Mouse (Mus musculus): ENCODE results near the gene Tmem168. TPM values are rescaled to one million over a fixed set of nuclear protein-coding genes. Genes with fewer than 3 reads are reported as not detected.

Gene Tmem168
- total RNA-seq, 1 experiment = 29.9 TPM

DNA sequence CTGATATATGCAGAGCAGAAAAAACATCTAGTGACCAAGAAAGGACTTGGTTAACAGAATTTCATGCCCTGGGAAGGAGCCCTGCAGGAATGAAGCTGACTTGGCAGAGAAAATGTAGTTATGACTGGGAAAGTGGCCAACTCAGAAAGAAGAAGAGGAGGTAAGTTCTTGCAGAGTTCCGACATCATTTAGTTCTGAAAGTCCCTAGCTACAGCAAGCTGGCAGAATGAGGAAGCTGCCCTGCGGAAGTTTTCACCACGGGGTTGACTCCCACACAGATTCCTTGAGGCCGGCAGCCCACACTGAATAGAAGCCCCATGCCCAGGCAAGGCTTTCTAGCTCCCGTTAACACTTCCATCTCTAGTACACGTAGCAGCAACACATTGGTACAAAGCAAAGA, 6.3 kb downstream of the Tmem168 start:
- no peak overlapping the region for H3K9ac ChIP-seq (ENCODE audit: insufficient read depth, low read depth, low read length, poor library complexity, severe bottlenecking)
- DNase-seq (ENCODE audit: low read depth, low spot score) = no peak
- TF ChIP-seq MAFK (IDR thresholded peaks at IDR 0.05; ENCODE audit: insufficient read depth, low read depth, low read length) (no peak), ZC3H11A (IDR thresholded peaks at IDR 0.05; ENCODE audit: borderline replicate concordance, low read depth, low read length) (no peak), ZNF384 (IDR thresholded peaks at IDR 0.05; ENCODE audit: low read depth, low read length) (no peak)
- no peaks in the 10 kb centered on the region for H3K4me1 ChIP-seq (ENCODE audit: control insufficient read depth in 2 of 2, insufficient read depth in 2 of 2, low read length in 2 of 2, poor library complexity in 1 of 2)
- no peaks in the 10 kb centered on the region for H3K9me3 ChIP-seq (ENCODE audit: control insufficient read depth, insufficient read depth, low read depth, low read length)
- in situ Hi-C loops (cut with MboI; ENCODE audit: low sequenced_read_pairs in 2 of 2, unreplicated experiment in 2 of 2) = no loop called here
- no peak overlapping the region for H3K27ac ChIP-seq (ENCODE audit: insufficient read depth, low read depth, low read length, poor library complexity, severe bottlenecking)
- no peak overlapping the region for H3K4me3 ChIP-seq (ENCODE audit: insufficient read depth in 1 of 2, low read depth in 1 of 2, low read length in 2 of 2, poor library complexity in 1 of 2, severe bottlenecking in 1 of 2)
- no peaks in the 10 kb centered on the region; the same call in 1 of the 2 replicates for H3K36me3 ChIP-seq (ENCODE audit: control insufficient read depth, insufficient read depth, low read length, poor library complexity, severe bottlenecking)

GRCm38 (mm10) chr6:13598239-13598923, 9.5 kb downstream of the Tmem168 start:
- no peak overlapping the region for H3K9ac ChIP-seq (ENCODE audit: insufficient read depth, low read depth, low read length, poor library complexity, severe bottlenecking)
- no peak overlapping the region for H3K4me3 ChIP-seq (ENCODE audit: insufficient read depth in 1 of 2, low read depth in 1 of 2, low read length in 2 of 2, poor library complexity in 1 of 2, severe bottlenecking in 1 of 2)
- no peak for TF ChIP-seq ZC3H11A (IDR thresholded peaks at IDR 0.05; ENCODE audit: borderline replicate concordance, low read depth, low read length)
- TF ChIP-seq CHD2 (IDR thresholded peaks at IDR 0.05; ENCODE audit: low read depth, low read length) = no peak
- no peak for TF ChIP-seq ZNF384 (IDR thresholded peaks at IDR 0.05; ENCODE audit: low read depth, low read length)
- TF ChIP-seq HCFC1 (IDR thresholded peaks at IDR 0.05; ENCODE audit: borderline replicate concordance, insufficient read depth, low read length) = no peak
- no peak for TF ChIP-seq MAFK (IDR thresholded peaks at IDR 0.05; ENCODE audit: insufficient read depth, low read depth, low read length)
- no peak overlapping the region for H3K27ac ChIP-seq (ENCODE audit: insufficient read depth, low read depth, low read length, poor library complexity, severe bottlenecking)
- DNase-seq (ENCODE audit: low read depth, low spot score) = no peak
- no peaks in the 10 kb centered on the region for H3K36me3 ChIP-seq (ENCODE audit: control insufficient read depth, insufficient read depth, low read length, poor library complexity, severe bottlenecking)
- in situ Hi-C loops (cut with MboI; ENCODE audit: low sequenced_read_pairs in 2 of 2, unreplicated experiment in 2 of 2) = no loop called here
- no peaks in the 10 kb centered on the region for H3K9me3 ChIP-seq (ENCODE audit: control insufficient read depth, insufficient read depth, low read depth, low read length)
- H3K4me1 ChIP-seq (ENCODE audit: control insufficient read depth in 2 of 2, insufficient read depth in 2 of 2, low read length in 2 of 2, poor library complexity in 1 of 2) = no peaks in the 10 kb centered on the region

DNA sequence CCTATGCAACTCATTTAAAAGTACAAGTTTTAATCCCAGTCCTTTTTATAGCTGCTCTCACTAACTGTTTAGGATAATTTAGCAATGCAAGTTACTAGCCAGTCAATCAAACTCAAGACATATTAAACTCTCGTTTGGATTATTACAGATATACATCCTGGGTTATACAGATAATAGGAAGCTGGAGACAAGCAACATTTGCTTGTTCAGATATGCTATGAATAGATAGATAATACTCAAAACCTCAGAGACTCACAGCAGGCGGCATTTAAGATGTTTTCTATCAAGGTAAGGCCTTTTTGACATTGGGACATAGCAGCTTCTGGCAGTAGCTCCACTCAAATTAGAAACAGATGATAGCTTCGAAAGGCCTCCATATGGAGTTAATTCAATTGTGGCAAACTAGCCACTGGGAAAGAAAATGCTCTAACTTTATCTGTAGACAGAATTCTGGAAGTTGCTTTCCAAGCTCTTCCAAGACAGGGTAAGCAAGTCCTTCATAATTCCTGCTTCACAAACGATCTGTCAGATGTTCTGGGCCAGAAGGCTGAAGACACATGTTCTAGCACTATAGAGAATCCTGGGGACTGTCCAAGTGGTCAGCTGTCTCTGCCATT, 15.1 kb downstream of the Tmem168 start:
- Histone ChIP-seq H3K4me3 (ENCODE audit: insufficient read depth in 1 of 2, low read depth in 1 of 2, low read length in 2 of 2, poor library complexity in 1 of 2, severe bottlenecking in 1 of 2) (no peak overlapping the region), H3K9ac (ENCODE audit: insufficient read depth, low read depth, low read length, poor library complexity, severe bottlenecking) (no peak overlapping the region), H3K4me1 (ENCODE audit: control insufficient read depth in 2 of 2, insufficient read depth in 2 of 2, low read length in 2 of 2, poor library complexity in 1 of 2) (no peaks in the 10 kb centered on the region), H3K27ac (ENCODE audit: insufficient read depth, low read depth, low read length, poor library complexity, severe bottlenecking) (no peak overlapping the region), H3K9me3 (ENCODE audit: control insufficient read depth, insufficient read depth, low read depth, low read length) (no peaks in the 10 kb centered on the region), H3K36me3 (ENCODE audit: control insufficient read depth, insufficient read depth, low read length, poor library complexity, severe bottlenecking) (peaks cover 3% of the 10 kb centered on the region)
- in situ Hi-C loops (cut with MboI; ENCODE audit: low sequenced_read_pairs in 2 of 2, unreplicated experiment in 2 of 2) = no loop called here
- no peak for DNase-seq (ENCODE audit: low read depth, low spot score)
- TF ChIP-seq ZNF384 (IDR thresholded peaks at IDR 0.05; ENCODE audit: low read depth, low read length) (no peak), HCFC1 (IDR thresholded peaks at IDR 0.05; ENCODE audit: borderline replicate concordance, insufficient read depth, low read length) (no peak), CHD2 (IDR thresholded peaks at IDR 0.05; ENCODE audit: low read depth, low read length) (no peak), ZC3H11A (IDR thresholded peaks at IDR 0.05; ENCODE audit: borderline replicate concordance, low read depth, low read length) (no peak), MAFK (IDR thresholded peaks at IDR 0.05; ENCODE audit: insufficient read depth, low read depth, low read length) (no peak)

DNA sequence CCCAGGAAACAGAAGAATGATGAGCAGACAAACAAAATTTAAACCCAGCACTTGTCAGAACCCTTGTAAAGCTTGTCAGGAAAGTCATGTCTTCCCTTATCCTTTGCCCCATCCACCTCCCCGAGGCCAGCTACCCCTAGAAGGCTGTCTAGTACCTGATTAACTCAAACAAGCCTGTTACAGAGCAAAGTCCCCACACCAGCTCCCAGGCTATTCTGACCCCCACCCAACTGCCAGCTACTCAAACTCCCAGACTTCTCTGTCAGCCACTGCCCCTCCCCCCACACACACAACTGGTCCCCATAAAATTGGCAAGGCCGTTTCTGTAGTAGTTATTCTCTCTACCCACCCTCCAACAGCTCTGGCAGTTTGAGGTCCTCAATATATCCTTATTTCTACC, 21.3 kb downstream of the Tmem168 start:
- H3K36me3 ChIP-seq (ENCODE audit: control insufficient read depth, insufficient read depth, low read length, poor library complexity, severe bottlenecking) = peaks cover 6% of the 10 kb centered on the region
- in situ Hi-C loops (cut with MboI; ENCODE audit: low sequenced_read_pairs in 2 of 2, unreplicated experiment in 2 of 2) = no loop called here

More for the DNA sequence above, 21.3 kb downstream of the Tmem168 start:
- peaks cover 0 to 2% of the 10 kb centered on the region in 2 experiments; a peak in 1 of 4 replicates for H3K4me1 ChIP-seq (ENCODE audit: control insufficient read depth in 2 of 2, insufficient read depth in 2 of 2, low read length in 2 of 2, poor library complexity in 1 of 2)
- no peak for DNase-seq (ENCODE audit: low read depth, low spot score)
- H3K27ac ChIP-seq (ENCODE audit: insufficient read depth, low read depth, low read length, poor library complexity, severe bottlenecking) = no peak overlapping the region
- H3K4me3 ChIP-seq (ENCODE audit: insufficient read depth in 1 of 2, low read depth in 1 of 2, low read length in 2 of 2, poor library complexity in 1 of 2, severe bottlenecking in 1 of 2) = no peak overlapping the region
- H3K9me3 ChIP-seq (ENCODE audit: control insufficient read depth, insufficient read depth, low read depth, low read length) = no peaks in the 10 kb centered on the region
- no peak overlapping the region for H3K9ac ChIP-seq (ENCODE audit: insufficient read depth, low read depth, low read length, poor library complexity, severe bottlenecking)
- TF ChIP-seq HCFC1 (IDR thresholded peaks at IDR 0.05; ENCODE audit: borderline replicate concordance, insufficient read depth, low read length) = no peak

All from ES-E14 (cell line).